Mouse (Mus musculus): ENCODE measurements at regions not wholly inside any gene's neighbourhood (a gene's known extent, or its start where the extent isn't known, plus 50 kb on each side); places are given as distances from the start of the nearest gene placed in this dataset.

DNA sequence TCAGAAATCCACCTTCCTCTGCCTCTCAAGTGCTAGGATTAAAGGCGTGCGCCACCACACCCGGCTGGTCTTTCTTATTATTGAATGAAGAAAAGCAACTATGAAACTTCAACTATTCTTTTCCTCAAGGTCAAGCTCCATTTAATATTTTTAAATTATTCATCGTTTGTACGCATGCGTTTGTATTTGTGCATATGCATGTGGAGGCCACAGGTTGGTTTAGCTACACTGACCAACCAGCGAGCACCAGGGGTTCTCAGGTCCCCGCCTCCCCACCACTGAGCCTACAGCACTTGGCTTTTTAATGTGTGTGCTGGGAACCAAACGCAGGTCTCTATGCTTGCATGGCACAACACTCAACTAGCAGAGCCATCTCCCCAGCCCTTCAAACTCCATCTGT, 51.0 kb upstream of the Tmem252 start:
- WGBS, result 97% methylated on average over 9 of the region's 9 CpGs
- Histone ChIP-seq H3K27ac (ENCODE audit: low read depth, low read length) (no peak overlapping the region), H3K9me3 (ENCODE audit: control insufficient read depth, low read length) (no peaks in the 10 kb centered on the region), H3K4me1 (replicated peaks; ENCODE audit: control insufficient read depth, insufficient read depth, low read length) (no peaks in the 10 kb centered on the region), H3K4me2 (ENCODE audit: low read depth, low read length, severe bottlenecking) (no peak overlapping the region), H3K27me3 (ENCODE audit: control insufficient read depth, insufficient read depth, low read length) (no peaks in the 10 kb centered on the region), H3K4me3 (ENCODE audit: low read depth, low read length) (no peak overlapping the region), H3K9ac (ENCODE audit: low read length) (no peak overlapping the region), H3K36me3 (ENCODE audit: control insufficient read depth, insufficient read depth, low read length) (no peaks in the 10 kb centered on the region)
- ATAC-seq (replicated peaks; ENCODE audit: low FRiP score) (no peak), DNase-seq (ENCODE audit: low spot score) (no peak)

DNA sequence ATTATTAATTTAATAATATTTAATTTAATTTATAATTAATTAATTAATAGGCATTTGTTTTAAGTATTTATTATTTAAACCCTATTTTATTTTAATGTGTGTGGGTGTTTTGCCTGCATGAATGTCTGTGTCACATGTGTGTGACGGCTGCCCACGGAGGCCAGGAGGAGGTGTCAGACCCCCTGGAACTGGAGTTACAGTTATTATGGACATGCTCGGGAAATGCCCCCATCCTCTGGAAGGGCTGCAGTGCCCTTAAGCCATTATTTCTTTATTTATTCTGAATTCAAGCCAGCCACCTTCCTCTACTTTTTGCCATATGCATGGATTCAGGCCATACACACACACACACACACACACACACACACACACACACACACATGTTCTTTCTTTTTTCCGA, 51.5 kb upstream of the Tmem252 start:
- Histone ChIP-seq H3K4me1 (replicated peaks; ENCODE audit: control insufficient read depth, insufficient read depth, low read length) (no peaks in the 10 kb centered on the region), H3K4me3 (ENCODE audit: low read depth, low read length) (no peak overlapping the region), H3K36me3 (ENCODE audit: control insufficient read depth, insufficient read depth, low read length) (no peaks in the 10 kb centered on the region), H3K27ac (ENCODE audit: low read depth, low read length) (no peak overlapping the region), H3K9ac (ENCODE audit: low read length) (no peak overlapping the region), H3K27me3 (ENCODE audit: control insufficient read depth, insufficient read depth, low read length) (no peaks in the 10 kb centered on the region), H3K4me2 (ENCODE audit: low read depth, low read length, severe bottlenecking) (no peak overlapping the region), H3K9me3 (ENCODE audit: control insufficient read depth, low read length) (no peaks in the 10 kb centered on the region)
- no peak for DNase-seq (ENCODE audit: low spot score)
- 83% methylated on average over 4 of the region's 4 CpGs for WGBS
- no peak for ATAC-seq (replicated peaks; ENCODE audit: low FRiP score)

DNA sequence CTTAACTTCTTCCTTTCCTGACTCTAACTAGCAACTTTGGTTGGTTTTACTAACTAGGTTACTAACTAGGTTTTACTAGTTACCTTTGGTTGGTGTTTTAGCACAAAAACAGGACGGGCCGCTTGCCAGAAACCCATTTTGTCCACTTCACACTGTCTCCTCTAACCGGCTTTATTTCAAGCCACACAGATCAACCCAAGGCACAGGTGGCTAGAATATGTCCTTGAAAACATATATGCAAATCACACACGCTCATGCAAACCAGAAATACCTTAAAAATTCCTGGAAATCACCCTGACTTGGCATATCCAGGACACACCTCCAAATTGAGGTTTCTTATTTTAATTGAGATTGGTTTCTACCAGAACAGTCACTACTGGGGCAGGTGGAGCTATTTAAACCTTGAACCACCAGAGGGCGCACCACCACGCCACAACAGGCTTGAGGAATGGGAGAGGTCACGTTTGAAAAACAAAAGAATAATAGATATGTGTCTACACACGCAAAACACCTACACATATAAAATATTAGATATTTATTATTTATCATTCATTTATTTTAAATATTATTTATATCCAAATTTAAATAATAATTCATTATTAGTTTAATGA, 52.1 kb upstream of the Tmem252 start:
- Histone ChIP-seq H3K27me3 (ENCODE audit: control insufficient read depth, insufficient read depth, low read length) (no peaks in the 10 kb centered on the region), H3K36me3 (ENCODE audit: control insufficient read depth, insufficient read depth, low read length) (no peaks in the 10 kb centered on the region), H3K4me1 (replicated peaks; ENCODE audit: control insufficient read depth, insufficient read depth, low read length) (no peaks in the 10 kb centered on the region), H3K9me3 (ENCODE audit: control insufficient read depth, low read length) (no peaks in the 10 kb centered on the region), H3K4me3 (ENCODE audit: low read depth, low read length) (no peak overlapping the region), H3K27ac (ENCODE audit: low read depth, low read length) (no peak overlapping the region), H3K9ac (ENCODE audit: low read length) (no peak overlapping the region), H3K4me2 (ENCODE audit: low read depth, low read length, severe bottlenecking) (no peak overlapping the region)
- WGBS, result 31% methylated on average over 8 of the region's 8 CpGs
- DNase-seq (ENCODE audit: low spot score) (peak; percentile 89), ATAC-seq (replicated peaks; ENCODE audit: low FRiP score) (peak; percentile 71)

DNA sequence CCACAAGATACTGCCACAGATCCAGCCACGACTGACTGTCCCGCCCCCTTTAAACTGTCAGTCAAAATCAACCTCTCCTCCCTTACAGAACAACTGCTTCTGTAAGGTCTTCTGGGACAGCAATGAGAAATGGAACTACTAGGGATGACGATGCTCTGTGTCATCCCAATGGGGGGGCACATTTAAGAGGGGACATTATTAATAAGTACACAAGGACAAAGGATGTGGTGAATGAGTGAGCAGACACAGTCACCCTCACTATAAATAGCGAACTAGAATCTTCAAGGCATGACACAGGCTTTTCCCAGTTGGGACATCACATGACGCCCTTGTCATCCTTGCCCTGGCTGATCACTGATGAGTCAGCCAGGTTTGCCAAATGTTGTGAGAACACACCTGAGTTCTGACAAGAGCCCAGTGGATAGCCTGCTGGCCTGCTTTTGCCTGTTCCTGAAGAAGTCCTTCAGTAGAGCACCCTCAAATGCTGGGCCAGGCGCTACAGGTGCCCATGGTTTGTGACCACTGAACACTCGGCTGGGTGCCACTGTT, 58.0 kb upstream of the Tmem252 start:
- no peak overlapping the region for H3K4me2 ChIP-seq (ENCODE audit: low read depth, low read length, severe bottlenecking)
- no peak overlapping the region for H3K9ac ChIP-seq (ENCODE audit: low read length)
- H3K4me1 ChIP-seq (replicated peaks; ENCODE audit: control insufficient read depth, insufficient read depth, low read length), result no peaks in the 10 kb centered on the region
- no peaks in the 10 kb centered on the region for H3K27me3 ChIP-seq (ENCODE audit: control insufficient read depth, insufficient read depth, low read length)
- no peaks in the 10 kb centered on the region for H3K9me3 ChIP-seq (ENCODE audit: control insufficient read depth, low read length)
- WGBS, result 89% methylated on average over 7 of the region's 7 CpGs
- H3K4me3 ChIP-seq (ENCODE audit: low read depth, low read length), result no peak overlapping the region
- no peak for ATAC-seq (replicated peaks; ENCODE audit: low FRiP score)
- DNase-seq (ENCODE audit: low spot score), result no peak
- no peak overlapping the region for H3K27ac ChIP-seq (ENCODE audit: low read depth, low read length)
- H3K36me3 ChIP-seq (ENCODE audit: control insufficient read depth, insufficient read depth, low read length), result no peaks in the 10 kb centered on the region

DNA sequence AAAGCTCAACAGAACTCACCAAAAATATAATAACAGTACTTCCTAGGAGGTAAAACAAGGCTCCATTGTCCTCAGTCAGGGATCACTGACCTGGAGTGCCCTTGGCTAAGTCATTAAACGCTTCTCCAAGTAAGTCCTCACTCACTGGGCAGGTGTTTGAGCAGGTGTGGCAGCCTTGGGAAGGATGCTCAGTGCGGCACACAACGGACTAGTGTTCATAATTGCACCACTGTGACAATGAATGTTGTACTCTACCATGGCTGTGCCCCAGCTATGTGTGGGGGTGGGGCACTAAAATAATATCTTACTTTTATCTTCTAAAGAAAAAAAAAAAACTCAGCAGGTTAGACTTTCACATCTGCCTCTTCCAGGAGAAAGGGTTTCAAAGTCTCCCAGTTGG, 52.2 kb upstream of the Pip5k1b start:
- no peaks in the 10 kb centered on the region for H3K27me3 ChIP-seq (ENCODE audit: control insufficient read depth, insufficient read depth, low read length)
- H3K9me3 ChIP-seq (ENCODE audit: control insufficient read depth, low read length), result no peaks in the 10 kb centered on the region
- 66% methylated on average over 3 of the region's 3 CpGs for WGBS
- H3K4me2 ChIP-seq (ENCODE audit: low read depth, low read length, severe bottlenecking), result no peak overlapping the region
- no peak overlapping the region for H3K9ac ChIP-seq (ENCODE audit: low read length)
- ATAC-seq (replicated peaks; ENCODE audit: low FRiP score), result no peak
- H3K36me3 ChIP-seq (ENCODE audit: control insufficient read depth, insufficient read depth, low read length), result no peaks in the 10 kb centered on the region
- H3K4me3 ChIP-seq (ENCODE audit: low read depth, low read length), result no peak overlapping the region
- no peak for DNase-seq (ENCODE audit: low spot score)
- no peaks in the 10 kb centered on the region for H3K4me1 ChIP-seq (replicated peaks; ENCODE audit: control insufficient read depth, insufficient read depth, low read length)
- H3K27ac ChIP-seq (ENCODE audit: low read depth, low read length), result no peak overlapping the region

DNA sequence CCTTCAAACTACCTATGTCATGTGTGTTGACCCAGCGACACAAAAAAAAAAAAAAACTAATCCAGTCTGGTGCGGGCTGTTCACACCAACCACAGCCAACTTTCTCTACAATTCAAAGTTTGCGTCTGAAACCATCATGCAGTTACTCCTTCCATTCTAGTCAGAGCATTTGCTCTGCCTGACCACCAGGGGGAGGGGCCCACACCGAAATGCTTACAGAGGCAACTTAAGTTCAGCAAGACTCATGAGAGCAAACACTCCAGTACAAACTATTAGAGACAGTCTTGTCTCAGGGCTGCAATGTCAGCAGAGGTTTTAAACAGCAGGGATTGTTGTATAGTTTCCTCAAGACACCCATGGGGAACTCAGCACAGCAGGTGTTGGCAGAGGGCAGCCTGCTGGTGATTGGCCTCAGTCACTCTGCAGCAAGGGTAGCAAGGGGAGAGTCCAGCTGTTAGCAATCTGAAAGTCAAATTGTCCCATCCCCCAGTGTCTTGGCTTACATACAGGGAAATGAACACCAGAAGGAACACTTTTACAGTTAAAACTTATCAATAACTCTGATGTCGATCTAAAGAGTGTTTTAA, 50.8 kb upstream of the Pip5k1b start:
- 79% methylated on average over 5 of the region's 5 CpGs for WGBS
- Histone ChIP-seq H3K27ac (ENCODE audit: low read depth, low read length) (no peak overlapping the region), H3K9me3 (ENCODE audit: control insufficient read depth, low read length) (no peaks in the 10 kb centered on the region), H3K4me2 (ENCODE audit: low read depth, low read length, severe bottlenecking) (no peak overlapping the region), H3K36me3 (ENCODE audit: control insufficient read depth, insufficient read depth, low read length) (no peaks in the 10 kb centered on the region), H3K27me3 (ENCODE audit: control insufficient read depth, insufficient read depth, low read length) (no peaks in the 10 kb centered on the region), H3K4me1 (replicated peaks; ENCODE audit: control insufficient read depth, insufficient read depth, low read length) (no peaks in the 10 kb centered on the region), H3K9ac (ENCODE audit: low read length) (no peak overlapping the region), H3K4me3 (ENCODE audit: low read depth, low read length) (no peak overlapping the region)
- DNase-seq (ENCODE audit: low spot score) (peak; percentile 63), ATAC-seq (replicated peaks; ENCODE audit: low FRiP score) (no peak)

Data from forebrain, embryonic 11.5 days (tissue).